16 mouse cellular contexts compared by ENCODE assay signal in genomic region chr16:30047421-30047831, GRCm38 (mm10). TPM values are rescaled to one million over a fixed set of nuclear protein-coding genes. Genes with fewer than 3 reads are reported as not detected.
DNase-seq lines count a peak whose midpoint lies in the region; ATAC-seq and TF ChIP-seq lines count a peak whose summit lies in the region.
"Had no signal": no experiment of that assay in that cellular context is flagged by ENCODE, and none has a peak within 500 bp of the region (broad histone marks: within the 10 kb centered on the region; RNA-seq: fewer than 3 reads in every experiment).

No protein-coding gene starts in this region.

- H3K27ac ChIP-seq in lung, embryonic 15.5 days, result peak overlapping the region; percentile 82
- H3K27ac ChIP-seq in hindbrain, postnatal 0 days, result no peak overlapping the region
- no peak overlapping the region for H3K27ac ChIP-seq in neural tube, embryonic 15.5 days (replicated peaks)
- H3K27ac ChIP-seq: heart, adult 2 months; layer of hippocampus, adult 2 months; liver, embryonic 13.5 days; midbrain, embryonic 12.5 days had no signal

- H3K4me2 ChIP-seq in lung, embryonic 15.5 days, result peak overlapping the region; percentile 3; the same call in 1 of the 2 replicates
- H3K4me2 ChIP-seq in hindbrain, postnatal 0 days (ENCODE audit: low read depth, low read length), result no peak overlapping the region
- no peak overlapping the region for H3K4me2 ChIP-seq in neural tube, embryonic 15.5 days
- H3K4me2 ChIP-seq: liver, embryonic 13.5 days; midbrain, embryonic 12.5 days had no signal

- no peak overlapping the region for H3K4me3 ChIP-seq in lung, embryonic 15.5 days
- no peak overlapping the region for H3K4me3 ChIP-seq in hindbrain, postnatal 0 days (ENCODE audit: low read length)
- H3K4me3 ChIP-seq in neural tube, embryonic 15.5 days (replicated peaks), result no peak overlapping the region
- H3K4me3 ChIP-seq: heart, adult 2 months; layer of hippocampus, adult 2 months; liver, embryonic 13.5 days; midbrain, embryonic 12.5 days had no signal

- no peak overlapping the region for H3K9ac ChIP-seq in lung, embryonic 15.5 days
- H3K9ac ChIP-seq in hindbrain, postnatal 0 days (replicated peaks; ENCODE audit: low read length), result no peak overlapping the region
- no peak overlapping the region for H3K9ac ChIP-seq in neural tube, embryonic 15.5 days (replicated peaks)
- H3K9ac ChIP-seq: liver, embryonic 13.5 days; midbrain, embryonic 12.5 days had no signal

- peak; percentile 71; the same call in 1 of the 2 replicates for ATAC-seq in lung, embryonic 15.5 days (ENCODE audit: borderline replicate concordance, extremely low read depth, low FRiP score, low TSS enrichment)
- ATAC-seq in hindbrain, postnatal 0 days, result no peak
- ATAC-seq in neural tube, embryonic 15.5 days (ENCODE audit: low FRiP score), result no peak
- ATAC-seq: activated CD4-positive, CD25-positive, alpha-beta regulatory T cell, adult 4 months had no signal

- no peaks in the 10 kb centered on the region for H3K27me3 ChIP-seq in lung, embryonic 15.5 days
- no peaks in the 10 kb centered on the region for H3K27me3 ChIP-seq in hindbrain, postnatal 0 days (ENCODE audit: insufficient read depth, low read length)
- peaks cover 22% of the 10 kb centered on the region; the same call in 1 of the 2 replicates for H3K27me3 ChIP-seq in neural tube, embryonic 15.5 days (replicated peaks)

- WGBS in lung, embryonic 15.5 days, result 25% methylated on average over 11 of the region's 11 CpGs
- 59% methylated on average over 11 of the region's 11 CpGs for WGBS in hindbrain, postnatal 0 days
- 61% methylated on average over 11 of the region's 11 CpGs for WGBS in neural tube, embryonic 15.5 days

- no peaks in the 10 kb centered on the region for H3K36me3 ChIP-seq in lung, embryonic 15.5 days
- H3K36me3 ChIP-seq in hindbrain, postnatal 0 days (ENCODE audit: insufficient read depth, low read length), result no peaks in the 10 kb centered on the region
- no peaks in the 10 kb centered on the region for H3K36me3 ChIP-seq in neural tube, embryonic 15.5 days
- H3K36me3 ChIP-seq: G1E; liver, embryonic 13.5 days; midbrain, embryonic 12.5 days had no signal

- peak; percentile 92 for DNase-seq in heart, adult 11 months
- no peak for DNase-seq in heart, postnatal 36 days
- DNase-seq in lung, postnatal 25 days (ENCODE audit: low spot score), result no peak
- DNase-seq in lung, postnatal 36 days, result peak; percentile 68
- no peak for DNase-seq in hindbrain, postnatal 0 days (ENCODE audit: low spot score)
- no peak for DNase-seq in spleen, postnatal 14 days (ENCODE audit: low spot score in 2 of 2)
- DNase-seq: cerebellum, adult 9-10 months; kidney, adult 11 months; liver, embryonic 13.5 days had no signal

- intact Hi-C loops in heart, postnatal 36 days (cut with DNase I), result no loop called here

- no peaks in the 10 kb centered on the region for H3K9me3 ChIP-seq in lung, embryonic 15.5 days
- H3K9me3 ChIP-seq in hindbrain, postnatal 0 days (ENCODE audit: low read length), result no peaks in the 10 kb centered on the region
- no peaks in the 10 kb centered on the region for H3K9me3 ChIP-seq in neural tube, embryonic 15.5 days (replicated peaks)
- H3K9me3 ChIP-seq: G1E; liver, embryonic 13.5 days; midbrain, embryonic 12.5 days had no signal

- no peak for TF ChIP-seq CTCF in hindbrain, postnatal 0 days (IDR thresholded peaks at IDR 0.05; ENCODE audit: low read depth)

- H3K4me1 ChIP-seq in lung, embryonic 15.5 days, result 0 out of 2 replicates have a peak, but pooled peaks cover 21% of the 10 kb centered on the region
- H3K4me1 ChIP-seq in hindbrain, postnatal 0 days (ENCODE audit: insufficient read depth, low read length), result no peaks in the 10 kb centered on the region
- no peaks in the 10 kb centered on the region for H3K4me1 ChIP-seq in neural tube, embryonic 15.5 days

RNA-seq across cellular contexts. Expression of gene Hes1, which starts 16.8 kb away (rescaled TPM):
- total RNA-seq in heart, postnatal 36 days (2021), result 10 to 100 TPM; 20.6 to 27.4 TPM
- 47.1 and 49.2 TPM in 2 replicates for polyA plus RNA-seq in lung, embryonic 15.5 days (2015; fragmentation: Nextera tagmentation; extraction: Ambion mirVana)
- total RNA-seq in hindbrain, postnatal 0 days (2014; rRNA removed), result 9.2 and 19.8 TPM in 2 replicates
- polyA plus RNA-seq in hindbrain, postnatal 0 days (2015; fragmentation: Nextera tagmentation; extraction: Ambion mirVana), result 10.6 and 12.5 TPM in 2 replicates
- 13.6 and 23.2 TPM in 2 replicates for polyA plus RNA-seq in neural tube, embryonic 15.5 days (2015; fragmentation: Nextera tagmentation; extraction: Ambion mirVana)
- polyA plus RNA-seq: activated CD4-positive, CD25-positive, alpha-beta regulatory T cell, adult 4 months had no signal

Comparison
In these comparisons a context has a peak if more than half of its experiments do, and no peak if none do; other contexts are left out.
1. DNase-seq: peak in heart, adult 11 months (single experiment) and lung, postnatal 36 days (single experiment); none in heart, postnatal 36 days (0 of 2), lung, postnatal 25 days (single experiment), hindbrain, postnatal 0 days (single experiment) and spleen, postnatal 14 days (0 of 2).